ENCODE assay signal across 17 mouse cellular contexts in genomic region chr13:52507460-52508293, GRCm38 (mm10). TPM values are rescaled to one million over a fixed set of nuclear protein-coding genes. Genes with fewer than 3 reads are reported as not detected.
DNase-seq lines count a peak whose midpoint lies in the region; ATAC-seq lines count a peak whose summit lies in the region.
"Had no signal": no experiment of that assay in that cellular context is flagged by ENCODE, and none has a peak within 500 bp of the region (broad histone marks: within the 10 kb centered on the region; RNA-seq: fewer than 3 reads in every experiment).

No protein-coding gene starts in this region.

- peaks cover 11% of the 10 kb centered on the region for H3K27me3 ChIP-seq in megakaryocyte, embryonic 14.5 days (replicated peaks)
- no peaks in the 10 kb centered on the region for H3K27me3 ChIP-seq in midbrain, embryonic 14.5 days (ENCODE audit: control insufficient read depth, insufficient read depth, low read length)
- no peaks in the 10 kb centered on the region for H3K27me3 ChIP-seq in neural tube, embryonic 15.5 days (replicated peaks)
- H3K27me3 ChIP-seq: heart, embryonic 13.5 days; hindbrain, embryonic 15.5 days had no signal

- no peak overlapping the region for H3K9ac ChIP-seq in midbrain, embryonic 14.5 days (replicated peaks; ENCODE audit: low read length)
- no peak overlapping the region for H3K9ac ChIP-seq in neural tube, embryonic 15.5 days (replicated peaks)
- H3K9ac ChIP-seq: heart, embryonic 13.5 days; hindbrain, embryonic 15.5 days had no signal

- WGBS in midbrain, embryonic 14.5 days, result 93% methylated on average over 35 of the region's 35 CpGs
- WGBS in neural tube, embryonic 15.5 days, result 94% methylated on average over 35 of the region's 35 CpGs

- peak; percentile 55 to 56 for DNase-seq in cerebellum, postnatal 25 days
- DNase-seq in cerebellum, adult 9-10 months, result no peak
- peak; percentile 9 for DNase-seq in R1 (ENCODE audit: low read depth, low spot score)
- peak; percentile 53 for DNase-seq in brain, adult 2 months (ENCODE audit: low read depth, low spot score)
- DNase-seq in midbrain, embryonic 14.5 days, result no peak
- DNase-seq: adrenal gland, postnatal 14 days; heart, postnatal 36 days; kidney, adult 8-10 months had no signal

- peaks cover 11% of the 10 kb centered on the region for H3K36me3 ChIP-seq in megakaryocyte, embryonic 14.5 days (replicated peaks; ENCODE audit: low read length)
- no peaks in the 10 kb centered on the region for H3K36me3 ChIP-seq in midbrain, embryonic 14.5 days (ENCODE audit: control insufficient read depth, insufficient read depth, low read length)
- no peaks in the 10 kb centered on the region for H3K36me3 ChIP-seq in neural tube, embryonic 15.5 days
- H3K36me3 ChIP-seq: embryonic facial prominence, embryonic 10.5 days; G1E; heart, embryonic 13.5 days had no signal

- H3K4me1 ChIP-seq in megakaryocyte, embryonic 14.5 days, result no peaks in the 10 kb centered on the region; the same call in 1 of the 2 replicates
- H3K4me1 ChIP-seq in midbrain, embryonic 14.5 days (ENCODE audit: control insufficient read depth, insufficient read depth, low read length), result no peaks in the 10 kb centered on the region
- no peaks in the 10 kb centered on the region; the same call in 1 of the 2 replicates for H3K4me1 ChIP-seq in neural tube, embryonic 15.5 days
- H3K4me1 ChIP-seq: embryonic facial prominence, embryonic 10.5 days; hindbrain, embryonic 15.5 days had no signal

- H3K4me2 ChIP-seq in midbrain, embryonic 14.5 days (ENCODE audit: low read length), result no peak overlapping the region
- H3K4me2 ChIP-seq in neural tube, embryonic 15.5 days, result no peak overlapping the region
- H3K4me2 ChIP-seq: heart, embryonic 13.5 days; hindbrain, embryonic 15.5 days had no signal

- no peak for ATAC-seq in midbrain, embryonic 14.5 days (ENCODE audit: low FRiP score, low TSS enrichment)
- ATAC-seq in neural tube, embryonic 15.5 days (ENCODE audit: low FRiP score), result no peak
- ATAC-seq: activated CD4-positive, CD25-positive, alpha-beta regulatory T cell, adult 4 months; forebrain, embryonic 14.5 days; intestine, postnatal 0 days had no signal

- peaks cover 18% of the 10 kb centered on the region for H3K9me3 ChIP-seq in megakaryocyte, embryonic 14.5 days
- no peaks in the 10 kb centered on the region for H3K9me3 ChIP-seq in midbrain, embryonic 14.5 days (ENCODE audit: control insufficient read depth, low read length)
- H3K9me3 ChIP-seq in neural tube, embryonic 15.5 days (replicated peaks), result no peaks in the 10 kb centered on the region
- H3K9me3 ChIP-seq: embryonic facial prominence, embryonic 10.5 days; heart, embryonic 13.5 days; hindbrain, embryonic 15.5 days had no signal

- no peak overlapping the region for H3K27ac ChIP-seq in midbrain, embryonic 14.5 days (replicated peaks; ENCODE audit: low read depth, low read length)
- H3K27ac ChIP-seq in neural tube, embryonic 15.5 days (replicated peaks), result no peak overlapping the region
- H3K27ac ChIP-seq: embryonic facial prominence, embryonic 10.5 days; heart, embryonic 13.5 days; hindbrain, embryonic 15.5 days had no signal

- H3K4me3 ChIP-seq in megakaryocyte, embryonic 14.5 days (replicated peaks), result peak overlapping the region; percentile 21
- H3K4me3 ChIP-seq in midbrain, embryonic 14.5 days (replicated peaks; ENCODE audit: low read depth, low read length), result no peak overlapping the region
- H3K4me3 ChIP-seq in neural tube, embryonic 15.5 days (replicated peaks), result no peak overlapping the region
- H3K4me3 ChIP-seq: embryonic facial prominence, embryonic 10.5 days; heart, embryonic 13.5 days; hindbrain, embryonic 15.5 days had no signal

RNA-seq across cellular contexts. Expression of gene Diras2, which starts 23.4 kb away (rescaled TPM):
- 1.3 TPM in 1 of 2 replicates, not detected in the other for polyA plus RNA-seq in megakaryocyte, embryonic 14.5 days (2012; ENCODE audit: insufficient read depth, low replicate concordance)
- polyA plus RNA-seq in midbrain, embryonic 14.5 days (2014; fragmentation: Nextera tagmentation; extraction: Ambion mirVana), result 3.9 and 5.7 TPM in 2 replicates
- 5.4 and 6.0 TPM in 2 replicates for polyA plus RNA-seq in neural tube, embryonic 15.5 days (2015; fragmentation: Nextera tagmentation; extraction: Ambion mirVana)
- polyA plus RNA-seq: activated CD4-positive, CD25-positive, alpha-beta regulatory T cell, adult 4 months; G1E had no signal

Comparison
In these comparisons a context has a peak if more than half of its experiments do, and no peak if none do; other contexts are left out.
1. DNase-seq: peak in cerebellum, postnatal 25 days (2 of 2), R1 (single experiment) and brain, adult 2 months (single experiment); none in cerebellum, adult 9-10 months (single experiment) and midbrain, embryonic 14.5 days (single experiment).